Mouse (Mus musculus) G1E (cell line): ENCODE data around the gene Olfr872.
"Not testable (repeated sequence)": the region's sequence is repeated elsewhere in the genome, so short reads cannot be mapped to it uniquely, and the experiment has no call there.

Source experiments
- CTCF ChIP-seq: IDR thresholded peaks from 2 replicates; pipeline ENCODE4 v1.5.1; 2012; ENCODE audit warnings: low read depth, low read length, inconsistent platforms, mixed read lengths
- GATA1 ChIP-seq: IDR thresholded peaks from 2 replicates; pipeline ENCODE4 v1.6.1; 2012; ENCODE audit warnings: borderline replicate concordance, low read length, inconsistent platforms, mixed read lengths
- POLR2AphosphoS5 ChIP-seq: IDR thresholded peaks from 2 replicates; pipeline ENCODE4 v1.6.1; 2012; ENCODE audit warnings: low read depth, low read length, inconsistent platforms; ENCODE audit not compliant: insufficient replicate concordance

GRCm38 (mm10) chr9:20295562-20295961 is 58.6 kb downstream of the Olfr872 start:
- not testable (repeated sequence) for TF ChIP-seq GATA1, CTCF, POLR2AphosphoS5
